Mouse (Mus musculus) ES-E14 (cell line): ENCODE data around the gene Lrrc1.

Experiments
- CHD2 ChIP-seq: IDR thresholded peaks from 2 replicates; pipeline ENCODE4 v1.6.1; 2014; ENCODE audit warnings: mild to moderate bottlenecking, low read depth, low read length, inconsistent platforms
- HCFC1 ChIP-seq: IDR thresholded peaks from 2 replicates; pipeline ENCODE4 v1.6.1; 2012; ENCODE audit warnings: low read length, inconsistent platforms, borderline replicate concordance; ENCODE audit not compliant: insufficient read depth
- MAFK ChIP-seq: IDR thresholded peaks from 2 replicates; pipeline ENCODE4 v1.6.1; 2014; ENCODE audit warnings: mild to moderate bottlenecking, low read depth, low read length, inconsistent platforms; ENCODE audit not compliant: insufficient read depth
- ZC3H11A ChIP-seq: IDR thresholded peaks from 2 replicates; pipeline ENCODE4 v1.6.1; 2012; ENCODE audit warnings: low read depth, mild to moderate bottlenecking, inconsistent platforms, low read length, borderline replicate concordance
- ZNF384 ChIP-seq: IDR thresholded peaks from 2 replicates; pipeline ENCODE4 v1.6.1; 2012; ENCODE audit warnings: low read depth, low read length, inconsistent platforms

DNA sequence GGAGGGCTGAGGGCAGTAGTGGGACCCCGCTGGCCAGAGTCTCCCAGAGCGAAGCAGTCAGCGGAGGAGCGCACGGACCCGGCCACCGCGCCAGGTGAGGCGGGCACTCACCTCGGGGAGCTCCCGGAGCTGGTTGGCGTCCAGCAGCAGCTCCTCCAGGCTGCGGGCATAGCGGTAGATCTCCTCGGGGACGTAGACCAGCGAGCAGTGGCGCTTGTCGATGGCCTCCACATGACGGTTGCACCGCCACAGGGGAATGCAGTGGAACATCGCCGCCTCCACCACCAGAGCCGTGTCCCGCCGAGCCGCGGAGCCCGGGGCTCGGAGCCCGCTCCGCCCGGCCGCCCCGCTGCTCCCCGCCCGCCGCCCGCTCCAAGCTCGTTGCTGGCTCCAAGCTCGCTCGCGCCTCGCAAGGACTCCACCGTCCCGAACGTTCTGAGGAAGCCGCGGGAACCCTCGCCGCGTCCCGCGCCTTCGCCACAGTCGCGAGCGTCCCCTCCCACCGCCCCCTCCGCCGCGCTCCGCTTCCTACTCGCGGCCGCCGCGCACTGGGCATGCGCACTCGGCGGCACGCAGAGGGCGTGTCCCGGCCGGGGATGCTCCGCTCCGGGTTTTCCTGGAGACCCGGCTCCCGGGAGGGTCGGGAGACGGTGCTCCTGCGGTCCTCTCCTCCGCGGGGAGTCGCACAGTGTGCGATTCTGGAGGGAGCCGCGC is at the start of gene Lrrc1:
- TF ChIP-seq CHD2 (no peak), ZC3H11A (no peak), HCFC1 (no peak), ZNF384 (peak; percentile 72; the same call in 1 of the 2 replicates), MAFK (no peak)
